Mouse (Mus musculus): ENCODE measurements around the gene Cryga. TPM values are rescaled to one million over a fixed set of nuclear protein-coding genes. Genes with fewer than 3 reads are reported as not detected.

Gene Cryga
- 1.4 and 1.7 TPM in 2 replicates for polyA plus RNA-seq (2012; rRNA removed)

GRCm38 (mm10) chr1:65103273-65103672 lies at the start of gene Cryga:
Cryga (minus strand) TSS chr1:65103373.
- no peak for DNase-seq (ENCODE audit: extremely low spot score in 1 of 2, low spot score in 1 of 2)

GRCm38 (mm10) chr1:65147971-65148370 lies 44.8 kb upstream of the Cryga start:
- DNase-seq (ENCODE audit: extremely low spot score in 1 of 2, low spot score in 1 of 2): no peak

GRCm38 (mm10) chr1:65147326-65147725 lies 44.2 kb upstream of the Cryga start:
- DNase-seq (ENCODE audit: extremely low spot score in 1 of 2, low spot score in 1 of 2): no peak

GRCm38 (mm10) chr1:65146601-65147000 lies 43.4 kb upstream of the Cryga start:
- DNase-seq (ENCODE audit: extremely low spot score in 1 of 2, low spot score in 1 of 2): no peak

GRCm38 (mm10) chr1:65144783-65145182 lies 41.6 kb upstream of the Cryga start:
- no peak for DNase-seq (ENCODE audit: extremely low spot score in 1 of 2, low spot score in 1 of 2)

- DNase-seq (ENCODE audit: extremely low spot score in 1 of 2, low spot score in 1 of 2): no peak
These were observed 34.4 kb upstream of the Cryga start for GRCm38 (mm10) chr1:65137560-65137959.

- DNase-seq (ENCODE audit: extremely low spot score in 1 of 2, low spot score in 1 of 2): no peak
These were observed 29.7 kb upstream of the Cryga start for GRCm38 (mm10) chr1:65132833-65133232.

GRCm38 (mm10) chr1:65131671-65132070 lies 28.5 kb upstream of the Cryga start:
- no peak for DNase-seq (ENCODE audit: extremely low spot score in 1 of 2, low spot score in 1 of 2)

GRCm38 (mm10) chr1:65130226-65130625 lies 27.1 kb upstream of the Cryga start:
- DNase-seq (ENCODE audit: extremely low spot score in 1 of 2, low spot score in 1 of 2): no peak

GRCm38 (mm10) chr1:65129634-65130180 lies 26.5 kb upstream of the Cryga start:
- DNase-seq (ENCODE audit: extremely low spot score in 1 of 2, low spot score in 1 of 2): no peak

- peak; percentile 12 to 55 for DNase-seq (ENCODE audit: extremely low spot score in 1 of 2, low spot score in 1 of 2)
These were observed 19.6 kb upstream of the Cryga start, which contains the start of gene D630023F18Rik for GRCm38 (mm10) chr1:65122574-65123372. D630023F18Rik (minus strand) TSS chr1:65123214.

GRCm38 (mm10) chr1:65119438-65119837 lies 16.3 kb upstream of the Cryga start, which contains the start of gene Gm28845:
Gm28845 (minus strand) TSS chr1:65119558.
- DNase-seq (ENCODE audit: extremely low spot score in 1 of 2, low spot score in 1 of 2): no peak

GRCm38 (mm10) chr1:65118150-65118913 lies 15.2 kb upstream of the Cryga start:
- DNase-seq (ENCODE audit: extremely low spot score in 1 of 2, low spot score in 1 of 2): no peak

GRCm38 (mm10) chr1:65113536-65114172 lies 10.5 kb upstream of the Cryga start:
- no peak for DNase-seq (ENCODE audit: extremely low spot score in 1 of 2, low spot score in 1 of 2)

GRCm38 (mm10) chr1:65112807-65113196 lies 9.6 kb upstream of the Cryga start:
- DNase-seq (ENCODE audit: extremely low spot score in 1 of 2, low spot score in 1 of 2): no peak

GRCm38 (mm10) chr1:65112031-65112806 lies 9.0 kb upstream of the Cryga start:
- DNase-seq (ENCODE audit: extremely low spot score in 1 of 2, low spot score in 1 of 2): peak; percentile 30 to 90

GRCm38 (mm10) chr1:65109756-65110435 lies 6.7 kb upstream of the Cryga start:
- DNase-seq (ENCODE audit: extremely low spot score in 1 of 2, low spot score in 1 of 2): no peak

GRCm38 (mm10) chr1:65109196-65109595 lies 6.0 kb upstream of the Cryga start:
- DNase-seq (ENCODE audit: extremely low spot score in 1 of 2, low spot score in 1 of 2): no peak

GRCm38 (mm10) chr1:65107654-65108279 lies 4.6 kb upstream of the Cryga start:
- no peak for DNase-seq (ENCODE audit: extremely low spot score in 1 of 2, low spot score in 1 of 2)
